Mouse (Mus musculus): ENCODE data around the gene Tjp3.

GRCm38 (mm10) chr10:81284189-81284588 lies 7.2 kb downstream of the Tjp3 start:
- no peak for TF ChIP-seq GATA1 (IDR thresholded peaks at IDR 0.05; ENCODE audit: low read length)
- TF ChIP-seq TAL1 (IDR thresholded peaks at IDR 0.05; ENCODE audit: low read length), result no peak

Measured in erythroblast, embryonic 14.5 days (primary cell).